Mouse (Mus musculus) embryonic facial prominence, embryonic 11.5 days (tissue): ENCODE results near the gene Pabpc6. TPM values are rescaled to one million over a fixed set of nuclear protein-coding genes. Genes with fewer than 3 reads are reported as not detected.

Source experiments
- ATAC-seq: fragments of 200-750 bp; cut with Nextera tagmentation; replicated peaks from 2 replicates; pipeline ENCODE4 v1.8.0; 2017; ENCODE audit warnings: low read depth; ENCODE audit not compliant: insufficient number of reproducible peaks, low FRiP score, low TSS enrichment
- DNase-seq: peaks from one replicate; pipeline ENCODE4 v3.0.0-alpha.2; 2015; ENCODE audit warnings: low spot score
- H3K27ac ChIP-seq: fragments of 300-500 bp; sonication (generic); replicated peaks from 2 replicates; pipeline ENCODE4 v1.5.1; 2014; ENCODE audit warnings: mild to moderate bottlenecking, low read depth, low read length, control low read depth
- H3K27me3 ChIP-seq: fragments of 300-500 bp; sonication (generic); 2 replicates; pipeline ENCODE4 v1.6.1; 2014; ENCODE audit warnings: mild to moderate bottlenecking, low read length, moderate library complexity, mixed read lengths; ENCODE audit not compliant: control insufficient read depth, insufficient read depth
- H3K36me3 ChIP-seq: fragments of 300-500 bp; sonication (generic); replicated peaks from 2 replicates; pipeline ENCODE4 v1.6.1; 2014; ENCODE audit warnings: low read depth, mild to moderate bottlenecking, low read length, moderate library complexity, mixed read lengths; ENCODE audit not compliant: control insufficient read depth, insufficient read depth
- H3K4me1 ChIP-seq: fragments of 300-500 bp; sonication (generic); 2 replicates; pipeline ENCODE4 v1.6.1; 2014; ENCODE audit warnings: low read length, mixed read lengths; ENCODE audit not compliant: control insufficient read depth, insufficient read depth
- H3K4me2 ChIP-seq: fragments of 300-500 bp; sonication (generic); 2 replicates; pipeline ENCODE4 v1.6.1; 2014; ENCODE audit warnings: low read depth, mild to moderate bottlenecking, control low read depth, low read length, moderate library complexity
- H3K4me3 ChIP-seq: fragments of 300-500 bp; sonication (generic); 2 replicates; pipeline ENCODE4 v1.5.1; 2014; ENCODE audit warnings: low read depth, low read length, control low read depth
- H3K9ac ChIP-seq: fragments of 300-500 bp; sonication (generic); replicated peaks from 2 replicates; pipeline ENCODE4 v1.6.1; 2014; ENCODE audit warnings: mild to moderate bottlenecking, control low read depth, low read length
- H3K9me3 ChIP-seq: fragments of 300-500 bp; sonication (generic); replicated peaks from 2 replicates; pipeline ENCODE4 v1.6.1; 2016; ENCODE audit warnings: mild to moderate bottlenecking, low read length, inconsistent platforms, mixed read lengths; ENCODE audit not compliant: control insufficient read depth
- WGBS: fragments of 180-500 bp; shearing (Covaris S2); extraction: QIAGEN DNeasy Blood & Tissue Kit; methylation state at CpG from one replicate; pipeline ENCODE4 v1.1.7; 2014; 5-methylcytosine and 5-hydroxymethylcytosine counted together
- polyA plus RNA-seq: library from polyadenylated mRNA; unstranded; fragments of >200 nt; fragmentation: Nextera tagmentation; extraction: Ambion mirVana; gene quantifications from 2 replicates; pipeline ENCODE4 v1.2.1, GENCODE M21; 2014

Gene Pabpc6
- polyA plus RNA-seq, 1 experiment from 2014 or later = not detected

DNA sequence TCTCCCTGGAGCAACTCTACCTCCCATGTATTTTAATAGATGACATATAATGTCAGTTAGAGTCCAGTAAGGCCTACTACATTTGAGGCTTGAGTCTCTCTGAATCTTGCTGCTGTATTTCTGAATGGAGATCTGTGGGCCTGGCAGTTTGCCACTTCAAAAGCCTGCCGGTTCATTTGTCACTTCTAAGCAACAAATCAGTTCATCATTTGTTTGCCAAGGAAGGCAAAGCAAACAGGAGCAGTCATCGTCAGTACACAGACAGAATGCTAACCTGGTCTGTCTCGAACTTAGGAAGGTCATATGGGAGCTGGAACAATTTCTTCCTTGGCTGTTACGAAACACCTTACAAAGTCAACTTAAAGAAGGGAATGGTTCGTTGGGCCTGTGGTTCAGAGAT, 37.4 kb downstream of the Pabpc6 start:
- no peak for DNase-seq
- ATAC-seq = no peak
- WGBS = 77% methylated on average over 5 of the region's 5 CpGs
- H3K27me3 ChIP-seq = no peaks in the 10 kb centered on the region
- no peaks in the 10 kb centered on the region for H3K4me1 ChIP-seq
- no peaks in the 10 kb centered on the region for H3K9me3 ChIP-seq
- H3K27ac ChIP-seq = no peak overlapping the region
- no peak overlapping the region for H3K9ac ChIP-seq
- H3K4me3 ChIP-seq = no peak overlapping the region
- H3K36me3 ChIP-seq = no peaks in the 10 kb centered on the region
- no peak overlapping the region for H3K4me2 ChIP-seq

- no peaks in the 10 kb centered on the region for H3K9me3 ChIP-seq
- H3K27me3 ChIP-seq = no peaks in the 10 kb centered on the region
- ATAC-seq (no peak), DNase-seq (no peak)
- no peak overlapping the region for H3K27ac ChIP-seq
- H3K4me1 ChIP-seq = no peaks in the 10 kb centered on the region
- H3K4me3 ChIP-seq = no peak overlapping the region
- H3K9ac ChIP-seq = no peak overlapping the region
- H3K4me2 ChIP-seq = no peak overlapping the region
- H3K36me3 ChIP-seq = no peaks in the 10 kb centered on the region
- 83% methylated on average over 1 of the region's 1 CpGs for WGBS
Observed at GRCm38 (mm10) chr17:9631081-9631480, 38.4 kb downstream of the Pabpc6 start.

DNA sequence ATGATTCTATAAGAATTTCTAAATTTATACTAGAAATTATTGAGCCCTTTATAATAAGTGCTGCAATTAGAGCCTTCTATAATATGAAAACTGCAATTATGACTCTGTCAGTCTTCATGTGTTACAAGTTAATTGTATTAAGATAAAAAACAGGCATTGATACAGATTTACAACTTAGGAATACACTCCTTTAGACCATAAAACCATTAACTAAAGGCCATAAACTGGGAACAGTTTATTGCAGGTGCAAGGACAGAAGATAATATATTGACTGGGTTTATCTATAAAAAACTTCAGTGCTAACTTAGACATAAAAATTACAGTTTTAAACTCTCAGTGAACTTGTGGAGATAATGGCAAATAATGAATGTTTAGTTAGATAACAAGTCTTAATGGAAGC, 42.5 kb downstream of the Pabpc6 start:
- no peaks in the 10 kb centered on the region for H3K27me3 ChIP-seq
- no peak for DNase-seq

More for the DNA sequence above, 42.5 kb downstream of the Pabpc6 start:
- ATAC-seq = no peak
- Histone ChIP-seq H3K36me3 (no peaks in the 10 kb centered on the region), H3K4me3 (no peak overlapping the region), H3K4me2 (no peak overlapping the region), H3K4me1 (no peaks in the 10 kb centered on the region), H3K9me3 (no peaks in the 10 kb centered on the region), H3K9ac (no peak overlapping the region), H3K27ac (no peak overlapping the region)

Other genes starting within 250 kb of the Pabpc6 start
- gene Gm17728, start 247.7 kb downstream of the Pabpc6 start, polyA plus RNA-seq = not detected in 2 replicates